Mouse (Mus musculus) embryo, embryonic 10.5 days (tissue): ENCODE measurements around the gene Prkag2.

Experiments used
- DNase-seq: peaks from one replicate; pipeline ENCODE4 v3.0.0-alpha.2; 2015; ENCODE audit warnings: low spot score

Gene Prkag2

DNA sequence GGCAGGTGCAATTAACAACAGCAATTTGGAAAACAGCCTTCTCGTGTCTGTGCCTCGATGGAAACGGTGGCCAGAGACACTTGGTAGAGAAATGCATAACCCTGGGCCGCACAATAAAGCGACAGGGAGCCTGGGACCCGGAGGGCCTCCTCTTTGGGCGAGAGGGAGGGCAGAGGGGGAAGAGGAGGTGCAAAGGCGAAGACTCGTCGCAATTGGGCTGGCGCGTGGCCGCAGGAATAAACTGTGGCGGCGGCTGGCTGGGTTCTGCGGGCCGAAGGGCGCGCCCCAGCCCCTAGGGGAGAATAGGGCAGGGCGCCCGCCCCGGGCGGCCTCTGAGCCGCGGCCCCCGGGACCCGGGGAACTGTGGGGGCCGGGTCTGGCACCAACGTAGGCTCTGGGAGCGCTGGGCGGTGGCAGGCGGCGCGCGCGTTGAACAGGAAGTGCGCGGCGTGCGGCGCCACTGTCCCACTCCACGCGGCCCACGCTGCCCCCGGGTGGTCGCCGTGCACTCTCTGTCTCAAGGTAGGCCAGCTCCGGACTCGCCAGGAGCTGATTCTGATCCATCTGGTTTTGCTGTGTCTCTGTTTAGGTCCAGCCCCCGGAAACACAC, at the start of gene Prkag2:
TSS of gene Prkag2 (minus strand) at position 127 of the 610 bp plus-strand sequence.
- DNase-seq = peak; percentile 49

DNA sequence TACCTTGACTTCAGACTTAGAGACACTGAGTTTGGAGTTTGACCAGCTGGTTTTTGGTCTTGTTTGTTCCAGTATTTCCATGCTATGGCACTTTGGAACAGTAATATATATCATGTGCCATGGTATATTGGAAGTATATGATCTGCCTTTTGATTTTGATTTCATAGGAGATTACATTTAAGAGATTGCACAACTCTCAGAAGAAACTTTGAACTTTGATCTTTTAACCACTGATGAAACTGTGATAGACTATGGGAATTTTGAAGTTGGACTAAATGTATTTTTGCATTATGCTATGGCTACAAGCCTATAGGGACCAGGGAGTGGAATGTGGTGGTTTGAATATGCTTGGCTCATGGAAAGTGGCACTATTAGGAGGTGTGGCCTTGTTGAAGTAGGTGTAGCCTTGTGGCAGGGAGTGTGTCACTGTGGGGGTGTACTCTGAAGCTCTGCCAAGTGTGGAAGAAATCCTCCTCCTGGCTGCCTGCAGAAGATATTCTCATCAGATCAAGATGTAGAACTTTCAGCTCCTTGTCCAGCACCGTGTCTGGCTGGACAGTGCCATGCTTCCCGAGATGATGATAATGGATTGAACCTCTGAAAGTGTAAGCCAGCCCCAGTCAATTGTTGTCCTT, 49.0 kb upstream of the Prkag2 start:
- no peak for DNase-seq

GRCm38 (mm10) chr5:25146705-25147104, 46.3 kb upstream of the Prkag2 start:
- no peak for DNase-seq

GRCm38 (mm10) chr5:25127865-25128264, 27.4 kb upstream of the Prkag2 start:
- no peak for DNase-seq

DNA sequence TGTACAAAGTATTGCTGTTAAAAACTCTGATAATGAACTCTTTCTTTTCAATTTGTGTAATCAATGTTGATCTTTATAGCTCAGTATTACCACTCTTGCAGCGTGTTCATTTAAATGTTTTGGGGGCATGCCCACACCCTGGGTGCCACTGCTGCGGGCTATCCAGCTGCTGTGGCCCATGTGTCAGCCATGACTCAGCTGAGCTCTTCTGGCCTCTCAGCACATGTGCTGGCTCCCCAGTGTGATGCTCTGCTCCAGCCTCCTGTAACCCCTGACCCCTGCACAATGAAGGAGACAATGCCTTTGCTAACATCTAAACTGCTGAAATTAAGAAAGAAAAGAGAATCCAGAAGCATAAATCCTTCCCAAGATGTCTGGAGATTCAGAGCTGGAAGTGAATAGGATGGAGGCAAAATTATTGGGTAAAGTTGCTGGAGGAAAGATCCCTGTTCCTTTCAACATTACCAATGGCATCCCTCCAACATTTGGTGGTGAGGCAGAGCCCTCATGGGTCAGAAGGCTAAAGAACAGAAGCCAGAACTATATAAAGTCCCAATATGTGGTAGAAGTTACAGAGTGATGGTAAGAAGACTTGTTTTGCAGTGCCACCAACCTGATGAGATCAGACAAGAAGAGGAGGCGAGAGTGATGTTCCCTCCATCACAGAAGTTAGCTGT, 25.6 kb upstream of the Prkag2 start:
- no peak for DNase-seq

DNA sequence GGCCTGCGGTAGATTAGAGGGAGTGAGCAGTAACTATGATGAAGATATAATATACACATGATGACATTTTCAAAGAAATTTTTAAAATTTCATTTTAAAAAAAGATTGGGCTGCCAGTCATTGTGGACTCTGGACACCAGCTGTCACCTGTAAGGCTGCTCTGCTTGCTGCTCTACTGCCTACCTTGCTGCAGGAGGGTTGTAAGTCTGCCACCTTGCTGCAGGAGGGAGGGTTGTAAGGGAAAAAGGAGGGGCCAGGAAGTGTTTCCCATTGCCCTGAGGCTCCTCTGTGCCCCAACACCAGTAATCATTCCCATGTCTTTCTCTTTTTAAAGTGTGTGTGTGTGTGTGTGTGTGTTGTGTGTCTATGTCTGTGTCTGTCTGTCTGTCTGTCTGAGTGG, 22.1 kb upstream of the Prkag2 start:
- DNase-seq = no peak

DNA sequence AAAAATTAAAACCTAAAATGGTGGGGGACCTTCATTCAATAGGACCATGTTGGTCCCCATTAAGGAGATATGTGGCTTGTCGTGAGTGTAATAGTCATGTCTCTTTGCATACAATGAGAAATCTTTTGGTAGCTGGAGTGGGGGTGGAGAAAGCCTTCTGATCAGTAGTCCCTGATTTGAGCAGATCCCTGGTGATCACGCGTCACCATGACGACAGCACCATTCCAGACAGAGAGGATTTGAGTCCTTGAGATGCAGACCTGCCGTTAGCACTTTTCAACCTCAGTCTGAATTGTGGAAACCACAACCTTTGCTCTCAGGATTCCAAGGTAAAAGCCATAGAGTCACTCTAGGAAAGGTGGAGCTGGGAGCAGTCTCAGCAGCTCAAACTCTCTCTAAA, 18.7 kb upstream of the Prkag2 start:
- no peak for DNase-seq

DNA sequence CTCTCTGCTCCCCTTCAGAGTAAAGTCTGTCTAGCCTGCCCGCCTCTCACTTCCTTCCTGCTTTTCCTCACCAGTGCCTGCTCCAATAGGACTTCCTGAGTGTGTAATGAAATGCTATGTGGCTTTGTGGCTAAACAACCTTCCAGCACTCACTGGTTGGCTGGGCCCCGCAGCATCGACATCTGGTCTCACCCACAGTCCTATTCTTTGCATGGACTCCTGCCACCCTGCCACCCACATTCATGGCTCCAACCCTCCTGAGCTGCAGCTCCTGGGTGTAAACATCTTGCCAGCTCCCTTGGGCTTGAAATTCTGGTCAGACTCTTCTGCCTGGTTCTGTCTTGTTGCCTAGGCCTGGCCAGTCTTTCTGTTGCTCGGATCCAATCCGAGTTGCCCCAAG, 15.6 kb upstream of the Prkag2 start:
- no peak for DNase-seq

DNA sequence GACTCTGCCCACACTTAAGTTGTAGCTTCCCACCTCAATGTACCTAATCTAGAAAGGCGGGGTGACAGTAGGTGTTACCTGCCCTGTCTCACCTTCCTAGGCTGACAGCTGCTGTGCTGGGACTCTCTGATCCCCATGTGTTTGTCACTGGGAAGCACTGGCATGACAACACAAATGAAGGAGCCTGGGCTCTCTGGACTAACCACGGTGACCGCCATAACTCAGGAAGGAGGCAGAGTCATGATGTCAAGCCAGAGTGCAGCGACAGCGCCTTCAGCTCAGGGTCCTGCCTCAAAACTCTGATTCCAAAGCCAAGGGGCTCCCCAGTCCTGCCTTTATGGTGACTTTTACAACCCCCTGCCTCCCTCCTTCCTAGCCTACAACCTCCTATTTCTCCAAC, 14.8 kb upstream of the Prkag2 start:
- no peak for DNase-seq

DNA sequence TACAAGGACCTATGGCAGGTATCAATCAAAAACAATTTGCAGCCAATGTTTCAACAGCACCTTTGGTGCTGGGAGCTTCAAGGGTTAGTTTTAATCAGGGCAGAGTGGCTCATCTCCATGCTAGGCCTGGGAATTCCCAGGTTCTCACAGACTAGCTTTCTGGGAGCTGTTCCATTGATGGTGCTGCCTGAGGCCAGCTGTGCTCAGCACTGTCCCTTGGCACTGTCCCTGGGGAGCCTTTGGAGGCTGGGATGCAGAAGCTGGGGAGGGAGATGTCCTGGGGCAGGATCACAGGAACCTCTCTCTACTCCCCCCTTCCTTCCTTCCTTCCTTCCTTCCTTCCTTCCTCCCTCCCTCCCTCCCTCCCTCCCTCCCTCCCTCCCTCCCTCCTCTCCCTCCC, 13.7 kb upstream of the Prkag2 start:
- DNase-seq = no peak

GRCm38 (mm10) chr5:25110314-25110713, 9.9 kb upstream of the Prkag2 start:
- DNase-seq = no peak

GRCm38 (mm10) chr5:25105748-25106147, 5.3 kb upstream of the Prkag2 start:
- no peak for DNase-seq

GRCm38 (mm10) chr5:25101126-25101523, 683 bp upstream of the Prkag2 start:
- peak; percentile 48 for DNase-seq

DNA sequence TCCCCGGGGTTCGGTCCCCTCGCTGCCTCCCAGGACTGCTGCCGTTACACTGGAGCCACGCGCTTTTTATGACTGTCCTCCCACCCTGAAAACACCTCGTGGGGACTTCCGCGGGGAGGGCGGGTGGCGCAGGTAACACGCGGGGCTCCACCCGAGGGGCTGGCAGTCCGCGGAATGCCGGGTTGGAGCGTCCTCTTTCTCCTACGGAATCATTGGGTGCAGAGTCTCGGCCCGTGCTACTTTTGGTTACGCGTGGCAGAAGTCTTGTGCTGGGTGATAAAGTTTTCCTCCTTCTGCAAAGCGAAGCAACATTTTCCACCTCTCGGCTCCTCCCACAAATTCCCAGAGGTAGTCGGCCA, 306 bp downstream of the Prkag2 start:
- no peak for DNase-seq

- peak; percentile 68 for DNase-seq
Measured at GRCm38 (mm10) chr5:25099367-25100156, 880 bp downstream of the Prkag2 start.

DNA sequence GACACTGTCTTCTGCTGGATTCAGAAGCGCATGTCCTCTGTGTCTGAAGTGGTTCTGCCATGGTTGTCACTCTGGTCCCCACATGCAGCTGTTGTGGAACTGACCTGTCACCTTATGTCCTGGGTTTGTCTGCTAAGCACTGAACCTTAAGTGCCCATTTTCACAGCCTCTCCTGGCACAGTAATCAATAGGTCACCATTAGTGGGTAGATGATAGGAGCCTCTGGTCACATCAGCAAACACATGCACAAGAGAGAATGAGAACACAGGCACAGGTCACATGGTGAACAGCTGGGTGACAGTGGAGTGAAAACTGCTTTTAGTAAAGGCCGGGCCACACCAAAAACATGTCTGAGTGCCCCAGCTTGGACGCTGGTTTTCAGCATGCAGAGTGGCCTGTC, 2.6 kb downstream of the Prkag2 start:
- no peak for DNase-seq

DNA sequence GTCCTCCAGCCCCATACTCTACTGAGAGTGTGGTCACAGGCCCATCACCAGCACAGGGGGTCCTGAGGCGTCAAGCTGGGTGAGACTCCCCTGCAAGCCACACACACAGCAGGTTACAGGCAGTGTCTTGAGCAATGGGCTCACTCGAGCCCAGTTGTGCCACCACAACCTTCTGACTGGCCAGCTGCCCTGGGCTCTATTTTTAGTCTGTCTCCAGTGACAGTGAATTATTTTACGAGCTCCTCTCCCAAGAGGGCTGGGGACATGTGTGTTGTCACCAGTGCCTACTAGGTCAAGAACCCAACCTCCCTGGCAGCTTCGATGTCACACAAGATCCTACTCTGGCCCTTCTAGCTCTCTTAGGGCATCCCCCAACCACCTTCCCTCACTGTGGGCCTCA, 4.0 kb downstream of the Prkag2 start:
- DNase-seq = no peak

DNA sequence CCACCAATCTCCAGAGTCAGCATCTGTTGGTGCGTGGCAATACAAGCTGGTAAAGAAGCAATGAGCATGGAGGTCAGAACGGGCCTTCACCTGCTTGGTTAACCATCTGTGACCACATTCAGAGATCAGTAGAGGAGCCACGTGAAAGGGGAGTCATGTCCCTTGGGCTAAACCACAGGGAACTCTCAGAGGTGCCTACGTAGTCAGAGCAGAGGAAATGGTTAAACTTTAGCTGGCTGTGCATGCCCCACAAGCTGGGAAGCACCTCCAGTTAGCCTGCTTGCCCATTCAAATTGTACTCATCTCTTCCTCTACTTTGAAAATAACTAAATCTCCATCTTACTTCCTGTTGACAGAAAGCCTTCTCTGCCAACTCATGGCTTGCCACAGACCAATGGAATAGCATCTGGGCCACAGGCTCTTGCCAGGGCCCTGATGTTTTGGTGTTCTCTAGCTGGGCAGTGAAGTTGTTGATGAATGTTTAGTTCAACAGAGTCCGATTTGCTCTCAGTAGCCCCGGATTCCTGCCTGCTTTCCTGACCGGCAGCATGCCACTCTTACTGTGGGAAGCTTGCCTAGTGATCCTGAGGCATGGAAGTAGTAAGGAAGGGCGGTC, 7.7 kb downstream of the Prkag2 start:
- DNase-seq = no peak

DNA sequence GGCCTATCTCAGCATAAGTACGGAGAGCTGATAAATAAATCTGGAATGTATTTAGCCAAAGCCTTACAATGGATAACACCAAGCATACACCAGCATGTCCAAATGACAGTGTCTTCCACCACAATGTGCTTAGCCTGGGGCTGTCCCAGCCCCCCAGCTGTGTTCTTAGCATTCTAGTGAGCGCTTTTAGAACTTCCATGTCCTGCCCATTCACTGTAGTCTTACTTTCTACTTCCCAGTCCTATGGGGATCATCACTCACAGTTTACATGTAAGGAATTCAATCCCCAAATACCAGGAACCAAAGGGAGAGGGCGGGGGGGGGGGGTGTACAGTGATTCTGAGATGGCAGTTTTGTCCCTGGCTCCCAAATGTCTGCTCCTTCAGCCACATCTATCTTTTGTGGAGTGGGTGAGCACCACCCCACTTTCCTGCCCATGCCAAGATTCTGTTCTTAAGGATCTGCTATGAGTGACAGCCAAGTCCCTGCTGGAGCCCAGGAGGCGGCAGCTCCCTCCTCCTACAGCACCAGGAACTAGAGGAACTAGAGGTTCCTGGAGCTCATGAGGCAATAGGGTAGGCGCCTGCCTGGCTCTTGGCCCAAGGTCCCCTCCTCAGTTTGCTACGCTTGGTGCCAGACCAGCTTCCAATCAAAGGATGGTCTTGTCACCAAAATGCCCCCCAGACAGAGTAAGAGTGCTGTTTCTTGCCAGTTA, 11.0 kb downstream of the Prkag2 start:
- no peak for DNase-seq

- DNase-seq = no peak
Measured at GRCm38 (mm10) chr5:25088633-25089032, 11.8 kb downstream of the Prkag2 start.

DNA sequence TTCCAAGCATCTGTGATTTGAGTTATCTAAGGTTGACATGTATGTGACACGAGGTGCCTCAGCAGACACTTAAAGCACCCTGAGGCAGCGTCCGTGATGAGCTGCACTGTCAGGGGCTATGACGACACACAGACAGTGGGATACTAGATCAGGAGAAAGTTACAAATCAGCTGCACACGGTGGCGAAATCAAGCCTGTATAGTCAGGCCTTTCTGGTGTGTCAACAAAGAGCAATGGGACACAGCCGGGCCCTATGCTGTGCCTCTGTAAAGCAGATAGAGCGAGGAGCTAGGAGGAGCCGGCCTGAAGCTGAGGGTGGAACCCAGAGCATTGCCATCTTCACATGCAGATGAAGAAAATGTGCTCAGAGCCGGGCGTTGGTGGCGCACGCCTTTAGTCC, 12.3 kb downstream of the Prkag2 start:
- DNase-seq = no peak

GRCm38 (mm10) chr5:25087064-25087463, 13.4 kb downstream of the Prkag2 start:
- DNase-seq = no peak
